Mouse (Mus musculus): ENCODE results near the gene Edrf1. TPM values are rescaled to one million over a fixed set of nuclear protein-coding genes. Genes with fewer than 3 reads are reported as not detected.

Edrf1 gene
- polyA plus RNA-seq, 1 experiment from 2014 or later, result 38.2 TPM

Other genes starting within 250 kb of the Edrf1 start
- not detected in 2 replicates for gene Tex36, start 35.4 kb upstream of the Edrf1 start, polyA plus RNA-seq (2014; fragmentation: Nextera tagmentation; extraction: Ambion mirVana)
- gene Mmp21, start 42.5 kb downstream of the Edrf1 start, polyA plus RNA-seq (2014; fragmentation: Nextera tagmentation; extraction: Ambion mirVana), result 0.18 TPM in 1 of 2 replicates, not detected in the other
- gene Bccip, start 71.8 kb downstream of the Edrf1 start, polyA plus RNA-seq (2014; fragmentation: Nextera tagmentation; extraction: Ambion mirVana), result 156 and 159 TPM in 2 replicates
- 40.7 and 43.6 TPM in 2 replicates for gene Uros, start 72.5 kb downstream of the Edrf1 start, polyA plus RNA-seq (2014; fragmentation: Nextera tagmentation; extraction: Ambion mirVana)
- 0.70 and 1.2 TPM in 2 replicates for gene Fank1, start 139.3 kb downstream of the Edrf1 start, polyA plus RNA-seq (2014; fragmentation: Nextera tagmentation; extraction: Ambion mirVana)
- gene Dhx32, start 145.2 kb downstream of the Edrf1 start, polyA plus RNA-seq (2014; fragmentation: Nextera tagmentation; extraction: Ambion mirVana), result 47.5 and 52.7 TPM in 2 replicates

All from neural tube, embryonic 11.5 days (tissue).